Mouse (Mus musculus) lung, adult 2 months (tissue): ENCODE measurements around the gene Rph3al.

Experiments
- CTCF ChIP-seq: fragments of 200-500 bp; IDR thresholded peaks from 2 replicates; pipeline ENCODE4 v1.5.1; 2011; ENCODE audit warnings: mild to moderate bottlenecking, low read length, control low read depth; ENCODE audit not compliant: insufficient read depth
- POLR2A ChIP-seq: fragments of 200-500 bp; IDR thresholded peaks from 2 replicates; pipeline ENCODE4 v1.6.1; 2011; ENCODE audit warnings: low read depth, mild to moderate bottlenecking, control low read depth, low read length, borderline replicate concordance; ENCODE audit errors: extremely low read depth

DNA sequence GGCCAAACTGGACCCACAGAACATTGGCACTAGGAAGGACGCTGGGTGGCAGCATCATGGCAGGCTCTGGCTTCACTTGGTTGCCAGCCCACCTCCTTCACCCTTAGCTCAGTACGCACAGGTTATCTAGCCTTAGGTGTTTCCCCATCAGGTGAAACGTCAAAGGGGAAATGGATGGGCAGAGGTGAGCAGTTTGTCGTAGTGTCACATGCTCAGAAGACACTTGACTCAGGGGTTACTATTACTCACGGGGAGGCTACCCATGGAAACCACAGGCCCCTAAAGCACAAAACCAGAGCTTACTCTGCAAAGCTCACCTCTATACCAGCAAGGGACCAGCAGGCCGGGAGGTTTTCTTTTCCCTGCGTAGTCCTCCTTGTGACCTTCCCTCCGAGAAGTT is 59.8 kb downstream of the Rph3al start:
- TF ChIP-seq CTCF = no peak
- TF ChIP-seq POLR2A = no peak
